Mouse (Mus musculus): Measurements from ENCODE around the gene Mink1. TPM values are rescaled to one million over a fixed set of nuclear protein-coding genes. Genes with fewer than 3 reads are reported as not detected.

The Mink1 gene
- polyA plus RNA-seq, 1 experiment from 2014 or later: 19.9 TPM

- peak; percentile 66 for DNase-seq (ENCODE audit: low spot score)
- Histone ChIP-seq H3K4me3 (ENCODE audit: low read depth, low read length) (peak overlapping the region; percentile 100), H3K27ac (ENCODE audit: low read depth) (peak overlapping the region; percentile 98), H3K36me3 (ENCODE audit: control insufficient read depth, insufficient read depth, low read length) (peaks cover 21% of the 10 kb centered on the region), H3K27me3 (replicated peaks; ENCODE audit: control insufficient read depth, insufficient read depth, low read length) (no peaks in the 10 kb centered on the region), H3K9me3 (ENCODE audit: control insufficient read depth, low read length) (no peaks in the 10 kb centered on the region), H3K4me1 (replicated peaks; ENCODE audit: control insufficient read depth, insufficient read depth, low read length) (peaks cover 36% of the 10 kb centered on the region), H3K4me2 (ENCODE audit: low read length) (peak overlapping the region; percentile 98), H3K9ac (ENCODE audit: low read length) (peak overlapping the region; percentile 99)
- no peak for ATAC-seq (replicated peaks; ENCODE audit: low FRiP score, low TSS enrichment, low read depth)
- 8% methylated on average over 16 of the region's 16 CpGs for WGBS
These were observed 93.8 kb downstream of the Mink1 start for GRCm38 (mm10) chr11:70656456-70656927.

- Histone ChIP-seq H3K9me3 (ENCODE audit: control insufficient read depth, low read length) (no peaks in the 10 kb centered on the region), H3K4me1 (replicated peaks; ENCODE audit: control insufficient read depth, insufficient read depth, low read length) (peaks cover 31% of the 10 kb centered on the region), H3K27me3 (replicated peaks; ENCODE audit: control insufficient read depth, insufficient read depth, low read length) (no peaks in the 10 kb centered on the region), H3K4me2 (ENCODE audit: low read length) (peak within 1 kb of the TSS; percentile 98), H3K4me3 (ENCODE audit: low read depth, low read length) (peak within 1 kb of the TSS; percentile 100), H3K36me3 (ENCODE audit: control insufficient read depth, insufficient read depth, low read length) (peaks cover 18% of the 10 kb centered on the region), H3K9ac (ENCODE audit: low read length) (peak within 1 kb of the TSS; percentile 99), H3K27ac (ENCODE audit: low read depth) (peak within 1 kb of the TSS; percentile 98)
- 22% methylated on average over 3 of the region's 3 CpGs for WGBS
- DNase-seq (ENCODE audit: low spot score) (no peak), ATAC-seq (replicated peaks; ENCODE audit: low FRiP score, low TSS enrichment, low read depth) (no peak)
These were observed 94.3 kb downstream of the Mink1 start, which contains the start of gene Eno3 for GRCm38 (mm10) chr11:70656964-70657363. Gene Eno3, plus strand, starts transcription at chr11:70657202.

GRCm38 (mm10) chr11:70657573-70657972 is 94.9 kb downstream of the Mink1 start:
- H3K4me3 ChIP-seq (ENCODE audit: low read depth, low read length): no peak overlapping the region
- ATAC-seq (replicated peaks; ENCODE audit: low FRiP score, low TSS enrichment, low read depth) (no peak), DNase-seq (ENCODE audit: low spot score) (no peak)
- H3K9me3 ChIP-seq (ENCODE audit: control insufficient read depth, low read length): no peaks in the 10 kb centered on the region
- H3K27me3 ChIP-seq (replicated peaks; ENCODE audit: control insufficient read depth, insufficient read depth, low read length): no peaks in the 10 kb centered on the region
- H3K4me2 ChIP-seq (ENCODE audit: low read length): peak overlapping the region; percentile 98
- no peak overlapping the region for H3K9ac ChIP-seq (ENCODE audit: low read length)
- WGBS: 45% methylated on average over 6 of the region's 6 CpGs
- H3K27ac ChIP-seq (ENCODE audit: low read depth): 0 out of 2 replicates have a peak overlapping the region, but pooled peaks have one; percentile 98
- H3K36me3 ChIP-seq (ENCODE audit: control insufficient read depth, insufficient read depth, low read length): peaks cover 18% of the 10 kb centered on the region
- peaks cover 25% of the 10 kb centered on the region for H3K4me1 ChIP-seq (replicated peaks; ENCODE audit: control insufficient read depth, insufficient read depth, low read length)

GRCm38 (mm10) chr11:70657991-70658390 is 95.3 kb downstream of the Mink1 start:
- Histone ChIP-seq H3K36me3 (ENCODE audit: control insufficient read depth, insufficient read depth, low read length) (peaks cover 18% of the 10 kb centered on the region), H3K4me2 (ENCODE audit: low read length) (no peak overlapping the region), H3K27me3 (replicated peaks; ENCODE audit: control insufficient read depth, insufficient read depth, low read length) (no peaks in the 10 kb centered on the region), H3K27ac (ENCODE audit: low read depth) (no peak overlapping the region), H3K9me3 (ENCODE audit: control insufficient read depth, low read length) (no peaks in the 10 kb centered on the region), H3K4me3 (ENCODE audit: low read depth, low read length) (no peak overlapping the region), H3K4me1 (replicated peaks; ENCODE audit: control insufficient read depth, insufficient read depth, low read length) (peaks cover 23% of the 10 kb centered on the region), H3K9ac (ENCODE audit: low read length) (no peak overlapping the region)
- DNase-seq (ENCODE audit: low spot score): no peak
- ATAC-seq (replicated peaks; ENCODE audit: low FRiP score, low TSS enrichment, low read depth): no peak
- 56% methylated on average over 9 of the region's 9 CpGs for WGBS

GRCm38 (mm10) chr11:70658521-70658920 is 95.8 kb downstream of the Mink1 start:
- H3K4me3 ChIP-seq (ENCODE audit: low read depth, low read length): no peak overlapping the region
- H3K27ac ChIP-seq (ENCODE audit: low read depth): no peak overlapping the region
- H3K4me1 ChIP-seq (replicated peaks; ENCODE audit: control insufficient read depth, insufficient read depth, low read length): peaks cover 23% of the 10 kb centered on the region
- no peak overlapping the region for H3K9ac ChIP-seq (ENCODE audit: low read length)
- no peaks in the 10 kb centered on the region for H3K9me3 ChIP-seq (ENCODE audit: control insufficient read depth, low read length)
- peaks cover 21% of the 10 kb centered on the region for H3K36me3 ChIP-seq (ENCODE audit: control insufficient read depth, insufficient read depth, low read length)
- H3K4me2 ChIP-seq (ENCODE audit: low read length): no peak overlapping the region
- ATAC-seq (replicated peaks; ENCODE audit: low FRiP score, low TSS enrichment, low read depth) (no peak), DNase-seq (ENCODE audit: low spot score) (no peak)
- no peaks in the 10 kb centered on the region for H3K27me3 ChIP-seq (replicated peaks; ENCODE audit: control insufficient read depth, insufficient read depth, low read length)
- WGBS: 92% methylated on average over 5 of the region's 5 CpGs

- Histone ChIP-seq H3K36me3 (ENCODE audit: control insufficient read depth, insufficient read depth, low read length) (peaks cover 25% of the 10 kb centered on the region), H3K9ac (ENCODE audit: low read length) (no peak overlapping the region), H3K4me1 (replicated peaks; ENCODE audit: control insufficient read depth, insufficient read depth, low read length) (peaks cover 23% of the 10 kb centered on the region), H3K4me3 (ENCODE audit: low read depth, low read length) (no peak overlapping the region), H3K27ac (ENCODE audit: low read depth) (no peak overlapping the region), H3K4me2 (ENCODE audit: low read length) (no peak overlapping the region), H3K9me3 (ENCODE audit: control insufficient read depth, low read length) (no peaks in the 10 kb centered on the region), H3K27me3 (replicated peaks; ENCODE audit: control insufficient read depth, insufficient read depth, low read length) (no peaks in the 10 kb centered on the region)
- WGBS: 67% methylated on average over 8 of the region's 8 CpGs
- DNase-seq (ENCODE audit: low spot score): no peak
- ATAC-seq (replicated peaks; ENCODE audit: low FRiP score, low TSS enrichment, low read depth): no peak
These were observed 96.3 kb downstream of the Mink1 start for GRCm38 (mm10) chr11:70658942-70659341.

- H3K9ac ChIP-seq (ENCODE audit: low read length): no peak overlapping the region
- 85% methylated on average over 8 of the region's 8 CpGs for WGBS
- H3K9me3 ChIP-seq (ENCODE audit: control insufficient read depth, low read length): no peaks in the 10 kb centered on the region
- no peak overlapping the region for H3K4me2 ChIP-seq (ENCODE audit: low read length)
- ATAC-seq (replicated peaks; ENCODE audit: low FRiP score, low TSS enrichment, low read depth): no peak
- H3K36me3 ChIP-seq (ENCODE audit: control insufficient read depth, insufficient read depth, low read length): peaks cover 40% of the 10 kb centered on the region
- no peaks in the 10 kb centered on the region for H3K27me3 ChIP-seq (replicated peaks; ENCODE audit: control insufficient read depth, insufficient read depth, low read length)
- no peak overlapping the region for H3K4me3 ChIP-seq (ENCODE audit: low read depth, low read length)
- H3K4me1 ChIP-seq (replicated peaks; ENCODE audit: control insufficient read depth, insufficient read depth, low read length): peaks cover 23% of the 10 kb centered on the region
- DNase-seq (ENCODE audit: low spot score): no peak
- H3K27ac ChIP-seq (ENCODE audit: low read depth): no peak overlapping the region
These were observed 97.9 kb downstream of the Mink1 start for GRCm38 (mm10) chr11:70660571-70660970.

GRCm38 (mm10) chr11:70663101-70663500 is 100.4 kb downstream of the Mink1 start:
- Histone ChIP-seq H3K9ac (ENCODE audit: low read length) (no peak overlapping the region), H3K9me3 (ENCODE audit: control insufficient read depth, low read length) (no peaks in the 10 kb centered on the region), H3K4me3 (ENCODE audit: low read depth, low read length) (no peak overlapping the region), H3K4me2 (ENCODE audit: low read length) (no peak overlapping the region), H3K27ac (ENCODE audit: low read depth) (no peak overlapping the region), H3K27me3 (replicated peaks; ENCODE audit: control insufficient read depth, insufficient read depth, low read length) (no peaks in the 10 kb centered on the region), H3K4me1 (replicated peaks; ENCODE audit: control insufficient read depth, insufficient read depth, low read length) (peaks cover 15% of the 10 kb centered on the region), H3K36me3 (ENCODE audit: control insufficient read depth, insufficient read depth, low read length) (peaks cover 54% of the 10 kb centered on the region)
- no peak for ATAC-seq (replicated peaks; ENCODE audit: low FRiP score, low TSS enrichment, low read depth)
- DNase-seq (ENCODE audit: low spot score): no peak
- 92% methylated on average over 8 of the region's 8 CpGs for WGBS

GRCm38 (mm10) chr11:70663957-70664356 is 101.3 kb downstream of the Mink1 start:
- DNase-seq (ENCODE audit: low spot score) (no peak), ATAC-seq (replicated peaks; ENCODE audit: low FRiP score, low TSS enrichment, low read depth) (no peak)
- Histone ChIP-seq H3K4me2 (ENCODE audit: low read length) (no peak overlapping the region), H3K4me3 (ENCODE audit: low read depth, low read length) (no peak overlapping the region), H3K27ac (ENCODE audit: low read depth) (no peak overlapping the region), H3K36me3 (ENCODE audit: control insufficient read depth, insufficient read depth, low read length) (peaks cover 54% of the 10 kb centered on the region), H3K9ac (ENCODE audit: low read length) (no peak overlapping the region), H3K27me3 (replicated peaks; ENCODE audit: control insufficient read depth, insufficient read depth, low read length) (no peaks in the 10 kb centered on the region), H3K9me3 (ENCODE audit: control insufficient read depth, low read length) (no peaks in the 10 kb centered on the region), H3K4me1 (replicated peaks; ENCODE audit: control insufficient read depth, insufficient read depth, low read length) (peaks cover 14% of the 10 kb centered on the region)
- 92% methylated on average over 6 of the region's 6 CpGs for WGBS

Measured in intestine, embryonic 14.5 days (tissue).